28 mouse cellular contexts compared by ENCODE assay signal in genomic region chr7:48044046-48044445, GRCm38 (mm10). TPM values are rescaled to one million over a fixed set of nuclear protein-coding genes. Genes with fewer than 3 reads are reported as not detected.
DNase-seq lines count a peak whose midpoint lies in the region; ATAC-seq lines count a peak whose summit lies in the region.
"Had no signal": no experiment of that assay in that cellular context is flagged by ENCODE, and none has a peak within 500 bp of the region (broad histone marks: within the 10 kb centered on the region; RNA-seq: fewer than 3 reads in every experiment).

No protein-coding gene starts in this region.

- H3K4me1 ChIP-seq in heart, embryonic 14.5 days (ENCODE audit: control insufficient read depth in 2 of 2, insufficient read depth in 2 of 2, low read length in 2 of 2), result no peaks in the 10 kb centered on the region
- H3K4me1 ChIP-seq in liver, embryonic 12.5 days, result peaks cover 8% of the 10 kb centered on the region
- no peaks in the 10 kb centered on the region for H3K4me1 ChIP-seq in liver, embryonic 11.5 days (replicated peaks; ENCODE audit: control insufficient read depth, insufficient read depth, low read length)
- H3K4me1 ChIP-seq: embryonic facial prominence, embryonic 15.5 days; forebrain, embryonic 10.5 days; hindbrain, embryonic 13.5 days had no signal

- no peak overlapping the region for H3K9ac ChIP-seq in heart, embryonic 14.5 days (ENCODE audit: low read length)
- no peak overlapping the region for H3K9ac ChIP-seq in liver, embryonic 12.5 days
- H3K9ac ChIP-seq in liver, embryonic 11.5 days (ENCODE audit: low read depth, low read length), result no peak overlapping the region
- H3K9ac ChIP-seq: embryonic facial prominence, embryonic 15.5 days; hindbrain, embryonic 13.5 days had no signal

- peak; percentile 61 for ATAC-seq in heart, embryonic 14.5 days (ENCODE audit: insufficient number of reproducible peaks, insufficient read depth, low FRiP score, low read depth)
- peak; percentile 21; the same call in 1 of the 2 replicates for ATAC-seq in liver, embryonic 12.5 days
- ATAC-seq in liver, embryonic 11.5 days (replicated peaks; ENCODE audit: low FRiP score), result no peak
- ATAC-seq in megakaryocyte progenitor cell, adult 5-6 weeks (replicated peaks; ENCODE audit: poor library complexity), result peak; percentile 77
- ATAC-seq: CD4-positive, CD25-positive, alpha-beta regulatory T cell, adult 4 months; forebrain, embryonic 14.5 days; hindbrain, postnatal 0 days had no signal

- peak overlapping the region; percentile 7 to 54; a peak in 2 of 4 replicates for H3K27ac ChIP-seq in heart, embryonic 14.5 days (replicated peaks in 1 of 2; ENCODE audit: control insufficient read depth in 1 of 2, insufficient read depth in 1 of 2, low read depth in 2 of 2, low read length in 2 of 2)
- H3K27ac ChIP-seq in liver, embryonic 12.5 days, result no peak overlapping the region
- no peak overlapping the region for H3K27ac ChIP-seq in liver, embryonic 11.5 days (ENCODE audit: low read depth, low read length)
- H3K27ac ChIP-seq: embryonic facial prominence, embryonic 15.5 days; forebrain, embryonic 10.5 days; gastrocnemius, adult 2 months; hindbrain, embryonic 13.5 days; hindbrain, postnatal 0 days had no signal

- no peak overlapping the region for H3K4me2 ChIP-seq in heart, embryonic 14.5 days (ENCODE audit: low read length)
- H3K4me2 ChIP-seq in liver, embryonic 12.5 days, result no peak overlapping the region
- H3K4me2 ChIP-seq in liver, embryonic 11.5 days, result no peak overlapping the region
- H3K4me2 ChIP-seq: embryonic facial prominence, embryonic 15.5 days; hindbrain, embryonic 13.5 days had no signal

- 0% methylated on average over 1 of the region's 1 CpGs for WGBS in heart, embryonic 14.5 days
- WGBS in liver, embryonic 12.5 days (ENCODE audit: insufficient replicate concordance), result 6% methylated on average over 1 of the region's 1 CpGs
- 15% methylated on average over 1 of the region's 1 CpGs for WGBS in liver, embryonic 11.5 days

- no peaks in the 10 kb centered on the region for H3K36me3 ChIP-seq in heart, embryonic 14.5 days (ENCODE audit: control insufficient read depth, insufficient read depth, low read length)
- H3K36me3 ChIP-seq in liver, embryonic 12.5 days, result no peaks in the 10 kb centered on the region
- no peaks in the 10 kb centered on the region for H3K36me3 ChIP-seq in liver, embryonic 11.5 days (ENCODE audit: control insufficient read depth, insufficient read depth, low read length)
- H3K36me3 ChIP-seq: embryonic facial prominence, embryonic 15.5 days; forebrain, embryonic 10.5 days; hindbrain, embryonic 13.5 days had no signal

- no peaks in the 10 kb centered on the region for H3K27me3 ChIP-seq in heart, embryonic 14.5 days (ENCODE audit: control insufficient read depth, insufficient read depth, low read length)
- no peaks in the 10 kb centered on the region for H3K27me3 ChIP-seq in liver, embryonic 12.5 days (replicated peaks)
- no peaks in the 10 kb centered on the region for H3K27me3 ChIP-seq in liver, embryonic 11.5 days (replicated peaks; ENCODE audit: control insufficient read depth, insufficient read depth, low read length)
- H3K27me3 ChIP-seq: embryonic facial prominence, embryonic 15.5 days; hindbrain, embryonic 13.5 days had no signal

- no peaks in the 10 kb centered on the region for H3K9me3 ChIP-seq in heart, embryonic 14.5 days (ENCODE audit: control insufficient read depth, low read length)
- H3K9me3 ChIP-seq in liver, embryonic 12.5 days (replicated peaks), result no peaks in the 10 kb centered on the region
- no peaks in the 10 kb centered on the region for H3K9me3 ChIP-seq in liver, embryonic 11.5 days (ENCODE audit: control insufficient read depth, low read length)
- H3K9me3 ChIP-seq: embryonic facial prominence, embryonic 15.5 days; forebrain, embryonic 10.5 days had no signal

- H3K4me3 ChIP-seq in heart, embryonic 14.5 days (ENCODE audit: control insufficient read depth in 1 of 2, insufficient read depth in 1 of 2, low read depth in 1 of 2, low read length in 2 of 2), result no peak overlapping the region
- H3K4me3 ChIP-seq in liver, embryonic 12.5 days, result no peak overlapping the region
- H3K4me3 ChIP-seq in liver, embryonic 11.5 days (ENCODE audit: low read depth, low read length), result no peak overlapping the region
- H3K4me3 ChIP-seq: embryonic facial prominence, embryonic 15.5 days; erythroblast, embryonic 14.5 days; forebrain, embryonic 10.5 days; gastrocnemius, adult 2 months; hindbrain, embryonic 13.5 days had no signal

- DNase-seq in heart, adult 8-10 months (ENCODE audit: low spot score), result no peak
- DNase-seq in liver, embryonic 11.5 days (ENCODE audit: low spot score), result no peak
- DNase-seq in MEL-GATA-1-ER (ENCODE audit: extremely low read depth, low read depth), result peak; percentile 9
- no peak for DNase-seq in spleen, postnatal 10 days (ENCODE audit: low spot score in 2 of 2)
- DNase-seq in kidney, adult 11 months, result no peak
- DNase-seq: adrenal gland, adult 2 months; adrenal gland, postnatal 25 days; B cell, adult 2 months; cerebellum, adult 2 months; cerebellum, postnatal 10 days; embryo, embryonic 11 days; gastrocnemius, adult 2 months; gastrocnemius, postnatal 25 days; heart, adult 11 months; kidney, adult 18-20 months had no signal

RNA-seq across cellular contexts. Expression of gene Mrgprx1, which starts 16.6 kb away (rescaled TPM):
- polyA plus RNA-seq in heart, embryonic 14.5 days (2014; fragmentation: Nextera tagmentation; extraction: Ambion mirVana), result not detected in 2 replicates
- not detected for total RNA-seq in heart, adult 8-10 months (2022)
- polyA plus RNA-seq in liver, embryonic 12.5 days (2016; fragmentation: Nextera tagmentation; extraction: Ambion mirVana), result not detected in 2 replicates
- polyA plus RNA-seq in liver, embryonic 11.5 days (2014; fragmentation: Nextera tagmentation; extraction: Ambion mirVana), result not detected in 2 replicates
- total RNA-seq in megakaryocyte progenitor cell, adult 5-6 weeks (2015), result not detected in 2 replicates
- total RNA-seq in megakaryocyte progenitor cell, adult 5-6 weeks (2017), result not detected in 2 replicates
- total RNA-seq: adrenal gland, adult 2 months; adrenal gland, postnatal 25 days; gastrocnemius, adult 2 months; gastrocnemius, postnatal 25 days; hematopoietic stem cell, adult 5-6 weeks; hindbrain, postnatal 0 days had no signal
- polyA plus RNA-seq: adrenal gland, adult 2 months; CD4-positive, CD25-positive, alpha-beta regulatory T cell, adult 4 months; cerebellum, adult 2 months; embryonic facial prominence, embryonic 11.5 days; embryonic facial prominence, embryonic 15.5 days; erythroblast, embryonic 14.5 days; forebrain, embryonic 10.5 days; forebrain, embryonic 14.5 days; hindbrain, embryonic 13.5 days; hindbrain, postnatal 0 days; intestine, embryonic 14.5 days had no signal

Comparison
In these comparisons a context has a peak if more than half of its experiments do, and no peak if none do; other contexts are left out.
1. H3K27ac ChIP-seq: peak in heart, embryonic 14.5 days (2 of 2); none in liver, embryonic 12.5 days (single experiment) and liver, embryonic 11.5 days (single experiment).